Mouse (Mus musculus): ENCODE data around the gene Fpr-rs4.
"Not testable (repeated sequence)": the region's sequence is repeated elsewhere in the genome, so short reads cannot be mapped to it uniquely, and the experiment has no call there.

Gene Fpr-rs4

DNA sequence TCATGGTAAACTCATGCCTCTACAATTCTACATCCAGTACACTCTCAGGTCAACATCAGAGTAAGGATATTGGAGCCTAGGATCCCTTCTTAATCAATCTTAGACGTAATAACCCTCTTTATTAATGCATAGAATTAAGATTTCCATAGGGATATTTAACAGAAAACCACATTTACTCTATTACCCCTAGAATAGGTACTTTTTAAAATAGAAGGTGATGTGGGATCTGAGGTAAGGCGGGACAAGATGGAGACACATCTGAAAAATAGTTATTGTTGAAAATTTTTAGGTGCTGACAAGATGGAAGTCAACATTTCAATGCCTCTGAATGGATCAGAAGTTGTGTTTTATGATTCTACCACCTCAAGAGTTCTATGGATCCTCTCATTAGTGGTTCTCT lies at the start of gene Fpr-rs4:
Gene Fpr-rs4 (plus strand): TSS at position 301 of the 400 bp plus-strand sequence.
- no peak for DNase-seq

DNA sequence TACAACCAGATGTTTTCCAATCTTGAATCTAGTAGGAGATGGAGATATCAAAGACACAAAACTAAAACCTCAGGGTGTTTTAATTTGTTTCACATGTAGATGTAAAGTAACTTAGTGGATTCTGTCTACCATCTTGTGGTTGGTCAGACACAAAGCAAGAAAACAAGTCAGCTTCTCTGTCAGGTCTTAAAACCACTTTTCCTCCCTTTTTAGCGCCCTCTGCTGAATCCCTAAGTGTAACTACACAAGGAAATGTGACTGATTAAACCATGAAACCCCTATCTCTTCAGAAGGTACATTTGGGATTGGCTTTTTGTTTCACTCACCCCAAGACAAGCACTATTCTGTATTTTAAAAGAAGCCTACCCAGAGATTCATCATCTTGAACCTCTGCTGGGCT lies 48.1 kb upstream of the Fpr-rs4 start:
- no peak for DNase-seq

GRCm38 (mm10) chr17:17981232-17981631 lies 40.3 kb upstream of the Fpr-rs4 start:
- not testable (repeated sequence) for DNase-seq

GRCm38 (mm10) chr17:18004752-18005151 lies 16.8 kb upstream of the Fpr-rs4 start:
- DNase-seq = no peak

- DNase-seq = no peak
These were observed 27.6 kb downstream of the Fpr-rs4 start, which contains the start of gene Vmn2r124 for GRCm38 (mm10) chr17:18049124-18049523. Gene Vmn2r124, plus strand, starts transcription at chr17:18049424.
